Mouse (Mus musculus) bone marrow, adult 2 months (tissue): ENCODE measurements around the gene Spp1. TPM values are rescaled to one million over a fixed set of nuclear protein-coding genes. Genes with fewer than 3 reads are reported as not detected.

Experiments
- H3K27ac ChIP-seq: fragments of 200-500 bp; 2 replicates; pipeline ENCODE4 v1.5.1; 2012; ENCODE audit warnings: low read depth, mild to moderate bottlenecking, control low read depth, inconsistent platforms, low read length; ENCODE audit not compliant: control insufficient read depth, poor library complexity, insufficient read depth
- H3K4me1 ChIP-seq: fragments of 200-500 bp; 2 replicates; pipeline ENCODE4 v1.6.1; 2011; ENCODE audit warnings: low read length; ENCODE audit not compliant: control insufficient read depth, insufficient read depth
- H3K4me3 ChIP-seq: fragments of 200-500 bp; replicated peaks from 2 replicates; pipeline ENCODE3; 2011; ENCODE audit warnings: mild to moderate bottlenecking, low read depth, low read length, control low read depth; ENCODE audit not compliant: control insufficient read depth
- CTCF ChIP-seq: fragments of 200-500 bp; IDR thresholded peaks from 2 replicates; pipeline ENCODE4 v1.5.1; 2011; ENCODE audit warnings: low read length, control low read depth; ENCODE audit not compliant: control insufficient read depth, insufficient read depth
- POLR2A ChIP-seq: fragments of 200-500 bp; IDR thresholded peaks from 2 replicates; pipeline ENCODE4 v1.6.1; 2011; ENCODE audit warnings: low read depth, mild to moderate bottlenecking, control low read depth, low read length, borderline replicate concordance; ENCODE audit not compliant: control insufficient read depth
- WGBS: fragments of 180-500 bp; shearing (Covaris S2); methylation state at CpG from one replicate; pipeline ENCODE4 v1.1.7; 2018; 5-methylcytosine and 5-hydroxymethylcytosine counted together
- polyA plus RNA-seq: library from polyadenylated mRNA; stranded (reverse); fragments of >200 nt; gene quantifications from 2 replicates; pipeline ENCODE4 v1.2.4, GENCODE M21; 2011; ENCODE audit warnings: low replicate concordance; ENCODE audit not compliant: missing spikeins, insufficient read depth, insufficient read length

Spp1 gene
- polyA plus RNA-seq, 1 experiment, result 344 TPM

DNA sequence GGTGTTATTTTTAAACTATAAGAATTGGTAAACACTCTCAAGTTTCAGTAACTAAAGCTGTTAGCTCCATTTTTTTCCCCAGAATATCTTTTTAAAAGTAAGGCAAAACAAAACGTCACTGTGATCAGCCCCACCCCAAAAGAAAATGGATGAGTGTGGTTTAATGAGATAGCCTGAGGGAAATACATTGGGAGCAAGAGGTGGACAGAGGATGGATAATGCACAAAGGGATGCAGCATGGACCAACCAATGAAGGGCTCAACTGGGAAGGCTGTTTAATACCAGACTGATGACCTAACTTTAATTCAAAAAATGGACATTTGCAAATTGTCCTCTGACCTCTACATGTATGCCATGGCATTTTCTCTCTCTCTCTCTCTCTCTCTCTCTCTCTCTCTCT is 34.9 kb upstream of the Spp1 start:
- TF ChIP-seq POLR2A (no peak), CTCF (no peak)
- 79% methylated on average over 1 of the region's 1 CpGs for WGBS
- Histone ChIP-seq H3K4me3 (no peak overlapping the region), H3K27ac (no peak overlapping the region), H3K4me1 (no peaks in the 10 kb centered on the region)

DNA sequence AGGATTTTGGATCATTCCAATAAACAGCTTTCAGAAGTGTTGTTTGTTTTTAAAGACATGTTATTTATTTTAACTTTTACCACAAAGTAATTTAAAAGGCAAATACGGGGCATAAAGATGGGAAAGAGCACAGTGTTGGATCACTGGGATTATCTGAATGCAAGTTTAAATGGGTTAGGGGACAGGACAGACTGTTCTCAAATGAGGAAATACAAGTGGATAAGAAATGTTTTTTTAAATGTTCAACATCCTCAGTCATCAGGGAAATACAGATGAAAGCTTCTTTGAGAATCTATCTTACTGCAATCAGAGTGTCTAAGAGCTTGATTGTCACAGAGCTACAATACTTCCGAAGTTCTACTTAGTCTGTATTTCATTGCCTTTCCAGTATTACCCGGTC is 32.3 kb upstream of the Spp1 start:
- TF ChIP-seq CTCF (no peak), POLR2A (no peak)
- Histone ChIP-seq H3K4me1 (no peaks in the 10 kb centered on the region; the same call in 1 of the 2 replicates), H3K4me3 (no peak overlapping the region), H3K27ac (no peak overlapping the region)
- 78% methylated on average over 3 of the region's 3 CpGs for WGBS

DNA sequence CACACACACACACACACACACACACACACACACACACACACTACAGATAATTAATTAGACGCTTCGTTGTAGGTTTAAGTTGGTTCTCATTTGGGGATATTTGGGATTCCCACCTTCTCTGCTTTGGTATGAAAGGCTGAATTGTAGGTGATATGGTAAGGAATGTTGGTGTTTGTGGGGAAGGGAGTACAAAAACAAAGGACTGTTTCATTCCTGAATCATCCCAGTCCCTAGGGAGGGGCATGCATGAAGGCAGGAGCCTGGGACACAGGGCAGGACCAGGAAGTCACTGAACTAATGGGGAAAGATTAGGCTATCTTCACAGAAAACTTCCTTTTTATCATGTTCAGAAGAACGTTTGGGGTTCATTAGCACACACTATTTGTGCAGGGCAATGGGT is 31.6 kb upstream of the Spp1 start:
- WGBS, result 67% methylated on average over 3 of the region's 3 CpGs
- Histone ChIP-seq H3K27ac (no peak overlapping the region), H3K4me3 (no peak overlapping the region), H3K4me1 (no peaks in the 10 kb centered on the region; the same call in 1 of the 2 replicates)
- TF ChIP-seq CTCF, result no peak
- TF ChIP-seq POLR2A, result no peak

DNA sequence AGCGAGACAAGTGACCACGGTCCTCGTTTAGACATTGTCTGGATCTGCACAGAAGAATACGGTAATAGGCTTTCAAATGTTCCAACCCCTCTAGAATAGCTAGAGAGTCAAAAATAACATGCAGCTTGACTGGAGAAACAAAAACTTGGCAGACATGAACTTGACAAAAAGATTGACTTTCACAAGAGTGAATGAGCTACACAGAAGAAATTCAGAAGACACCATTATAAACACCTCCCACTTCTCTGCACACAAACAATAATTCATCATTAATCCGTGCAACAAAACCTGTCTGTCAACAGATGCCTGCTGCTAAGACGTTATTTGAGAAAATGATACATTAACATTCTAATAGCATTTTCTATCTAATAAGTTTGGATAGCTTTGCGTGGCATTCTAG is 30.4 kb upstream of the Spp1 start:
- no peak for TF ChIP-seq POLR2A
- TF ChIP-seq CTCF, result no peak
- WGBS, result 86% methylated on average over 7 of the region's 7 CpGs
- H3K4me1 ChIP-seq, result peaks cover 1% of the 10 kb centered on the region; the same call in 1 of the 2 replicates
- no peak overlapping the region for H3K4me3 ChIP-seq
- no peak overlapping the region for H3K27ac ChIP-seq

DNA sequence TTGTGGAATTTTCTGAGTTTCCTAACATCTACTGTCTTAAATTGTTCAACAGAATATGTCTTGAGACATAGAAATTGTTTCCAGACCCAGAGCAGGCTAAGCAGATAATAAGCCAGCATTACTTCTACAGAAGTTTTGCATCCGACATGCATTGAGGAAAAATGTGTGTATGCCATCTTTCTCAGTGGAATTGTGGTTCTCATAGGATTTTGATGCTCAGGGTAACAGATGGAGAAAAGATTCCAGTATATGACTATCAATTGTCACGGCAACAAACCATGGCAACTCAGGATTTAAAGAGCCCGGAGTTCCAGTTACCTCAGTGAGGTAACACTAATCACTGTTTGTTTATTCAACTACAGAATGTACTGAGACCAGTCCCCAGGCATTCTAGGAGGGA is 29.9 kb upstream of the Spp1 start:
- 81% methylated on average over 3 of the region's 3 CpGs for WGBS
- Histone ChIP-seq H3K27ac (no peak overlapping the region), H3K4me3 (no peak overlapping the region), H3K4me1 (peaks cover 1% of the 10 kb centered on the region; the same call in 1 of the 2 replicates)
- no peak for TF ChIP-seq CTCF
- no peak for TF ChIP-seq POLR2A

DNA sequence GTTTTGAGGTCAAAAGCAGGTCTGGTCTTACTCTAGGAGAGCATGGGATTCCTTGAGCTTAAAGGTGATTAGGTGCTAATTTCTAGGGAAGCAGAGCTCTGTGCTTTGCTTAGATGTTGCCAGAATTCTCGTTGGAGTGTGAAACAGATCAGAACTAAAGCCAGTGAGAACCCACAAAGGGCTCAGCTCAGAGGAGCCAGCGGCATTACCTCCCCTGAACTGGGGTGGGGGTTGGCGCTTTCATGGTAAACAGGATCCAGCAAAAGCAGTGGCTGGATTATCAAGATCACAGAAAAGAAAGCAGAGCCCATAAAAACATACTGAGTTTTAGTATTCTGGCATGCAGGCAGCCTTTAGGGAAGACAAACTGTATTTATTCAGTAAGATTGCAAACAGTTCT is 28.2 kb upstream of the Spp1 start:
- no peak overlapping the region for H3K27ac ChIP-seq
- TF ChIP-seq CTCF (no peak), POLR2A (no peak)
- 40% methylated on average over 3 of the region's 3 CpGs for WGBS
- no peak overlapping the region for H3K4me3 ChIP-seq
- H3K4me1 ChIP-seq, result peaks cover 1% of the 10 kb centered on the region; the same call in 1 of the 2 replicates

DNA sequence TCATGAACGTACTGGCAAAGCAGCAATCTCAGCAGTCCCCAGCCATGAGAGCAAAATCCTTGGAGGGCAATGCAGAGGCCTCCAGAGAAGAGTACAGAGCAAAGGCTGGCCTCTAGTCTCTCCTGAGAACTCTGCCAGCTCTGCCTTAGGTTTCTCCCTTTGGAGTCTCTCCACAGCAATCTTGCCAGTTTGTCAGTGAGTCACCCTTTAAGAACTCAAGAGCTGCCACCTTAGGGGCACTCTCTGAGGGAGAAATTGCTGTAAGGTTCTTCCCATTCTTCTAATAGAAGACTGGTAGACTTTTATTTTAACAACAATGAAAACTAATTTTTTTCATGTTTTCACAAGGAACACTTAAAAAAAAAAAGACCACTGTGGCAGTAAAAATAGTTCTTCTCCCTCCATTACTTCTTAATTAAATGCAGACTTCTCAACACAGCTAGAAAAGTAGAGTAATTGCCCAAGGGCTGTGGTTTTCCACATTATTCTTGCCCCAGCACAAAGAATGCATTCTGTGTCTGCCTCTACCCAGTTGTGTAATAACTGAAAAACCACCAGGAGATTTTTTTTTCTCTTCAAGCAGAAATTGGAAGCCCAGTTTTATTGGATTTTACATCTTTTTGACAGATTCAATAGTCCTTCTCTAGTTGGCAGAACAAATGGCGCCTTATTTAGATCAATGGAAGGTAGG is 27.2 kb upstream of the Spp1 start:
- Histone ChIP-seq H3K4me1 (peaks cover 1% of the 10 kb centered on the region; the same call in 1 of the 2 replicates), H3K27ac (peak overlapping the region; percentile 51), H3K4me3 (no peak overlapping the region)
- TF ChIP-seq POLR2A, result no peak
- TF ChIP-seq CTCF, result no peak
- 48% methylated on average over 2 of the region's 2 CpGs for WGBS

DNA sequence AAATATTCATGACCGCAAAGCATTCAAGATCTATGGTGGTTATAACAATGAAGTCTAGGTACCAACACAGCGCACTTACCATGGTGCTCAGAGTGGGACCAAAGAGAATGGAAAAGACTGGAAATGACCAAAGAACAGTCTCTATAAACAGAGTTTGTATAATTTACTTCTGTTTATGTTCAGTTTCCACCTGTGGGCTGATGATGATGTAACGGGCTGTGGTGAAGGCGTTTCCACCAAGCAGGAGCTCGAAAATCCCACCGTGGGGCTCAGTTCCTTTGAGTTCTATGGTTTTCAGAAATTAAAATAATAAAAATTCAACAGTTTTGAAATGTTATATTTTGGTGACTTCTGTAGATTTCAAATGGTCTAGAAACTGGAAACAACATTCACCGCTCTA is 26.4 kb upstream of the Spp1 start:
- 53% methylated on average over 7 of the region's 7 CpGs for WGBS
- Histone ChIP-seq H3K4me3 (no peak overlapping the region), H3K27ac (no peak overlapping the region; the same call in 1 of the 2 replicates), H3K4me1 (peaks cover 1% of the 10 kb centered on the region; the same call in 1 of the 2 replicates)
- TF ChIP-seq CTCF (no peak), POLR2A (no peak)

DNA sequence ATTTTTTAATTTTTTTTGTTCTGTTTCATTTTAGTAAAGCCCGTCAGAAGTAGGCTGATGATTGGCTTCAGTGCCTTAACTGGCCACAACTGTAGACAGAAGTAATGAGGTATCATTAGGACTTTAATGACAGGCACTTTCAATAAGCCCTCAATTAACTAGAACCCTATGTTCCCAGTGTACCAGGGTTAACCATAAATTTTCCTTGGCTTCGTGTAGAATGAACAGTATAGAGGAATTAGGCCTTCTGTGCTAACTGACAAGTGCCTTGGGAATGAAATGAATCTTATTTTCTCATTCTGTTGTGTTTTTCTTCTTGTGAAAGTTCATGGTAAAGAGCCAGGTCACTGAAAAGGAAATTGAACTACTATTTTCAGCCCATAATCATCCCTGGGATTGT is 18.9 kb upstream of the Spp1 start:
- H3K4me1 ChIP-seq, result no peaks in the 10 kb centered on the region; the same call in none of the 2 replicates
- TF ChIP-seq CTCF, result no peak
- no peak for TF ChIP-seq POLR2A
- no peak overlapping the region for H3K27ac ChIP-seq
- H3K4me3 ChIP-seq, result no peak overlapping the region
- 75% methylated on average over 2 of the region's 2 CpGs for WGBS
